Mouse (Mus musculus) liver, postnatal 0 days (tissue): Measurements from ENCODE around the gene Tesmin.

Experiments used
- CTCF ChIP-seq: sonication (generic); IDR thresholded peaks from 2 replicates; pipeline ENCODE4 v1.5.1; 2016; ENCODE audit warnings: antibody characterized with exemption, low read depth
- EP300 ChIP-seq: IDR thresholded peaks from 2 replicates; pipeline ENCODE4 v1.6.1; 2016; ENCODE audit warnings: antibody characterized with exemption, low read depth, mild to moderate bottlenecking

DNA sequence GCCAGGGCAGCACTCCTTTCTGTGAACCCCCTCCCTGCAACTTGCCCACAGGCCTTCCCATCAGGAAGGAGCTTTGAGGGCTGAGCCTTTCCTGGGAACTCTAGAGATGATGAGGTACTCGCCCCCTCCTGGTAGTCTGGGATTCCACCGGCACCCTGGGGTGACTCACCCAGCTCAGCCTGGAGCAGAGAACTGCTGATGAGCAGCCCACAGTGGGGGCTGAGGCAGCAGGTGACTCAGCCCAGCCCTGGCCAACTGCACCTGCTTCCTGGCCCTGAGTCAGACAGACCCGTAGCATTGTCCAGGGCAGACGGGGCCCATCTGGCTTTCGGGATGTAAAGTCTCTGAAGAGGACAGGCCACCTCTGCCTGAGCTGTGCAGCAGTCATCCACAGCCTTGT, 30.6 kb downstream of the Tesmin start:
- no peak for TF ChIP-seq CTCF
- TF ChIP-seq EP300 = no peak
